Mouse (Mus musculus): Measurements from ENCODE around the gene Siglec1. TPM values are rescaled to one million over a fixed set of nuclear protein-coding genes. Genes with fewer than 3 reads are reported as not detected.

Siglec1 gene
- polyA plus RNA-seq, 1 experiment from 2014 or later: 0.33 TPM

GRCm38 (mm10) chr2:131052043-131052442 lies 34.5 kb downstream of the Siglec1 start:
- H3K9me3 ChIP-seq: no peaks in the 10 kb centered on the region
- WGBS: 62% methylated on average over 5 of the region's 5 CpGs
- no peak overlapping the region for H3K4me2 ChIP-seq
- no peak overlapping the region for H3K4me3 ChIP-seq
- no peak overlapping the region for H3K9ac ChIP-seq
- peaks cover 35% of the 10 kb centered on the region for H3K4me1 ChIP-seq
- H3K27ac ChIP-seq (replicated peaks): no peak overlapping the region
- peaks cover 70% of the 10 kb centered on the region for H3K27me3 ChIP-seq (replicated peaks)
- H3K36me3 ChIP-seq: no peaks in the 10 kb centered on the region
- no peak for ATAC-seq (ENCODE audit: extremely low read depth, insufficient number of reproducible peaks, low FRiP score, low TSS enrichment)

DNA sequence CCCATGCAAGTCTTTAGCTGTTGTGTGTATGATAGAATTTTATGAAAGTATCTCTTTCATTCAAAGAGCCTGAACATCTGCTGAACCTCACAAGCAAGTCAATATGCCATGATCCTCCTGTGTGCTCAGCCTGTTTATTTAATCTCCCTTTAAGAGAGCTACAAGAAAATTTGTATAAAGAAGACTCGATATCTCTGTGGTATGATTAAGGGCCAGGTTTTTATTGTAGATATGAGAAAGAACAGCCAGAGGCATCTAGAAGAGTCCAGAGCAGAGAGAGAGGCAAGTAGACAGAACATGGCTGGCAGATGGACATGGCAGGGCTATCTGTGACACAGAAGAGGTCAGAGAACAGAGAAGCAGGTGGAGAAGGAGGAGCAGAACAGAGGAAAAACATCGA lies 40.5 kb downstream of the Siglec1 start:
- H3K4me3 ChIP-seq: no peak overlapping the region
- H3K27ac ChIP-seq (replicated peaks): no peak overlapping the region
- no peaks in the 10 kb centered on the region for H3K9me3 ChIP-seq
- no peak overlapping the region for H3K4me2 ChIP-seq
- no peak for ATAC-seq (ENCODE audit: extremely low read depth, insufficient number of reproducible peaks, low FRiP score, low TSS enrichment)
- H3K4me1 ChIP-seq: peaks cover 19% of the 10 kb centered on the region
- no peaks in the 10 kb centered on the region for H3K36me3 ChIP-seq
- 71% methylated on average over 2 of the region's 2 CpGs for WGBS
- peaks cover 41% of the 10 kb centered on the region for H3K27me3 ChIP-seq (replicated peaks)
- H3K9ac ChIP-seq: no peak overlapping the region

DNA sequence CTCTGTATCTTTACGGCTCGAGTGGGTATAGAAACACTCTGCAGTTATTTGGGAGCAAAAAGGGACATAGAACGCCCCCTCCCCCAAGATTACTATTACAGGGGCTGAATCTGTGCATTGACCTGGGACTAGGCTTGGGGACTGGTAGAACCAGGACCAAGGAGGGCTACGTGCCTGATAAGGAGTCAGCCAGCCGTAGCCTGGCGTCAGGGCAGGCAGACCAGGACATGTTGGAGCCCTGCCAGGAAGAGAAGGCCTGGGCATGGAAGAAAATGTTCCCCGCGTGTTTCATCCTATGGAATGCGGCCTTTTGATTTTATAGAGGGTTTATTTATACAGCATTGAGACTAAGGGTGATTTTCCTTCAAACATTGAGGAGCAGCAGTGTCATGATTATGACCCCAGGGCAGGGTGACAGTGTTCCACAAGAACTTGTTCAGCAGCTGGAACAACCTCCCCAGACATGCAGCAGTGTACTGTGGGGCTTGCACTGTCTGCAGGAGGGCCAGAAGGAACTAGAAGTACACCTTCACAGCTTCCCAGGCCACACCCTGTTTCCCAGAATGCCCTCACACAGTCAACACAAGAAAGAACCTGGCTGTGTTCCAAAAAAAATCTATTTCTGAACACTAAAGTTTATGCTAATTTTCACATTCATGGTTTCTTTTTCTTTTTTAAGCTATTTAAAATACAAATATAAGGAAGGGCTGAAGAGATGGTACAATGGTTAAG lies 41.4 kb downstream of the Siglec1 start:
- Histone ChIP-seq H3K27me3 (replicated peaks) (peaks cover 41% of the 10 kb centered on the region), H3K36me3 (no peaks in the 10 kb centered on the region), H3K9me3 (no peaks in the 10 kb centered on the region), H3K9ac (0 out of 2 replicates have a peak overlapping the region, but pooled peaks have one; percentile 7), H3K4me1 (peaks cover 23% of the 10 kb centered on the region), H3K4me2 (0 out of 2 replicates have a peak overlapping the region, but pooled peaks have one; percentile 26), H3K27ac (replicated peaks) (no peak overlapping the region), H3K4me3 (no peak overlapping the region)
- WGBS: 49% methylated on average over 9 of the region's 9 CpGs
- ATAC-seq (ENCODE audit: extremely low read depth, insufficient number of reproducible peaks, low FRiP score, low TSS enrichment): no peak

GRCm38 (mm10) chr2:131044354-131044852 lies 42.2 kb downstream of the Siglec1 start:
- H3K4me1 ChIP-seq: peaks cover 23% of the 10 kb centered on the region
- H3K9me3 ChIP-seq: no peaks in the 10 kb centered on the region
- H3K27ac ChIP-seq (replicated peaks): no peak overlapping the region
- H3K9ac ChIP-seq: no peak overlapping the region
- H3K27me3 ChIP-seq (replicated peaks): peaks cover 46% of the 10 kb centered on the region
- WGBS: 15% methylated on average over 7 of the region's 7 CpGs
- no peaks in the 10 kb centered on the region for H3K36me3 ChIP-seq
- H3K4me2 ChIP-seq: peak overlapping the region; percentile 26; the same call in 1 of the 2 replicates
- no peak overlapping the region for H3K4me3 ChIP-seq
- no peak; the same call in 1 of the 2 replicates for ATAC-seq (ENCODE audit: extremely low read depth, insufficient number of reproducible peaks, low FRiP score, low TSS enrichment)

DNA sequence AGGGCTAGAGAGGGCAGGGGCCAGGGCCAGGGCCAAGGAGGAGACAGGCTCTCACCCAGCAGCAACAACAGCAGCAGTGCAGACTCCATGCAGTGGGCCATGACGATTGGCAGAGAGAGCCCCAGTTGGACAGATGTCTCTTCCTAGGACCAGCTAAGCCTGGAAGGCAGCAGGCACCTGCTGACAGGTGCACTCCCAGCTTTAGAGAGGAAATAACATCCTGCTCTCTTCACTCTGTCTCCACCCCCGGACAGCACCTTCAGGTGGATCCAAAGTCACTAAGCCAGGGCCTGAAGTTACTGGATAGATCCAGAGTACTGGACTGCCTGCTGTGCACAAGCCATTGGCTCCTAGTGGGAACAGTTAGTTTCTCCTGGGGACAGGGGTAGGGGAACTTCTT lies 43.6 kb downstream of the Siglec1 start, which contains the start of gene Gfra4:
Gfra4 (minus strand) TSS at position 101 of the 400 bp plus-strand sequence.
- Histone ChIP-seq H3K9ac (no peak within 1 kb of the TSS), H3K4me3 (no peak within 1 kb of the TSS), H3K4me2 (peak within 1 kb of the TSS; percentile 94; the same call in 1 of the 2 replicates), H3K4me1 (peaks cover 26% of the 10 kb centered on the region), H3K27ac (replicated peaks) (no peak within 1 kb of the TSS), H3K36me3 (no peaks in the 10 kb centered on the region), H3K9me3 (no peaks in the 10 kb centered on the region), H3K27me3 (replicated peaks) (peaks cover 58% of the 10 kb centered on the region)
- WGBS: 59% methylated on average over 2 of the region's 2 CpGs
- no peak for ATAC-seq (ENCODE audit: extremely low read depth, insufficient number of reproducible peaks, low FRiP score, low TSS enrichment)

GRCm38 (mm10) chr2:131040854-131041825 lies 45.4 kb downstream of the Siglec1 start:
- Histone ChIP-seq H3K27ac (replicated peaks) (no peak overlapping the region), H3K4me2 (peak overlapping the region; percentile 94), H3K9me3 (no peaks in the 10 kb centered on the region), H3K4me3 (peak overlapping the region; percentile 63), H3K4me1 (peaks cover 37% of the 10 kb centered on the region), H3K9ac (peak overlapping the region; percentile 78), H3K36me3 (no peaks in the 10 kb centered on the region), H3K27me3 (replicated peaks) (peaks cover 70% of the 10 kb centered on the region)
- no peak for ATAC-seq (ENCODE audit: extremely low read depth, insufficient number of reproducible peaks, low FRiP score, low TSS enrichment)
- 3% methylated on average over 115 of the region's 115 CpGs for WGBS

- Histone ChIP-seq H3K9me3 (peaks cover under 1% of the 10 kb centered on the region; the same call in 1 of the 2 replicates), H3K27me3 (replicated peaks) (peaks cover 77% of the 10 kb centered on the region), H3K36me3 (no peaks in the 10 kb centered on the region), H3K4me2 (no peak overlapping the region), H3K9ac (no peak overlapping the region), H3K4me1 (peaks cover 24% of the 10 kb centered on the region), H3K27ac (replicated peaks) (no peak overlapping the region), H3K4me3 (no peak overlapping the region)
- 73% methylated on average over 5 of the region's 5 CpGs for WGBS
- ATAC-seq (ENCODE audit: extremely low read depth, insufficient number of reproducible peaks, low FRiP score, low TSS enrichment): no peak
Observed at GRCm38 (mm10) chr2:131038675-131039074, 47.9 kb downstream of the Siglec1 start.

GRCm38 (mm10) chr2:131038197-131038596 lies 48.4 kb downstream of the Siglec1 start:
- ATAC-seq (ENCODE audit: extremely low read depth, insufficient number of reproducible peaks, low FRiP score, low TSS enrichment): no peak
- peaks cover 24% of the 10 kb centered on the region for H3K4me1 ChIP-seq
- 85% methylated on average over 6 of the region's 6 CpGs for WGBS
- peaks cover 72% of the 10 kb centered on the region for H3K27me3 ChIP-seq (replicated peaks)
- H3K27ac ChIP-seq (replicated peaks): no peak overlapping the region
- H3K9ac ChIP-seq: no peak overlapping the region
- no peaks in the 10 kb centered on the region for H3K36me3 ChIP-seq
- no peak overlapping the region for H3K4me3 ChIP-seq
- peaks cover 6% of the 10 kb centered on the region; the same call in 1 of the 2 replicates for H3K9me3 ChIP-seq
- H3K4me2 ChIP-seq: no peak overlapping the region

GRCm38 (mm10) chr2:131037226-131037990 lies 49.2 kb downstream of the Siglec1 start:
- Histone ChIP-seq H3K4me1 (peaks cover 24% of the 10 kb centered on the region), H3K4me3 (no peak overlapping the region), H3K4me2 (no peak overlapping the region), H3K36me3 (no peaks in the 10 kb centered on the region), H3K27me3 (replicated peaks) (peaks cover 64% of the 10 kb centered on the region), H3K9ac (no peak overlapping the region), H3K9me3 (peaks cover 7% of the 10 kb centered on the region; the same call in 1 of the 2 replicates), H3K27ac (replicated peaks) (no peak overlapping the region)
- 32% methylated on average over 17 of the region's 17 CpGs for WGBS
- no peak for ATAC-seq (ENCODE audit: extremely low read depth, insufficient number of reproducible peaks, low FRiP score, low TSS enrichment)

- no peak overlapping the region for H3K4me3 ChIP-seq
- no peak overlapping the region for H3K4me2 ChIP-seq
- H3K36me3 ChIP-seq: no peaks in the 10 kb centered on the region
- ATAC-seq (ENCODE audit: extremely low read depth, insufficient number of reproducible peaks, low FRiP score, low TSS enrichment): no peak
- peaks cover 7% of the 10 kb centered on the region; the same call in 1 of the 2 replicates for H3K9me3 ChIP-seq
- H3K27ac ChIP-seq (replicated peaks): no peak overlapping the region
- H3K4me1 ChIP-seq: peaks cover 24% of the 10 kb centered on the region
- H3K9ac ChIP-seq: no peak overlapping the region
- peaks cover 58% of the 10 kb centered on the region for H3K27me3 ChIP-seq (replicated peaks)
Observed at GRCm38 (mm10) chr2:131036757-131037156, 49.8 kb downstream of the Siglec1 start.
